Mouse (Mus musculus) lung, postnatal 4 days (tissue): Measurements from ENCODE around the gene Iqcf3.
"Not testable (repeated sequence)": the region's sequence is repeated elsewhere in the genome, so short reads cannot be mapped to it uniquely, and the experiment has no call there.

Experiments used
- DNase-seq, 2 experiments: peaks; one replicate each; pipeline ENCODE4 v3.0.0; 2021

The Iqcf3 gene

DNA sequence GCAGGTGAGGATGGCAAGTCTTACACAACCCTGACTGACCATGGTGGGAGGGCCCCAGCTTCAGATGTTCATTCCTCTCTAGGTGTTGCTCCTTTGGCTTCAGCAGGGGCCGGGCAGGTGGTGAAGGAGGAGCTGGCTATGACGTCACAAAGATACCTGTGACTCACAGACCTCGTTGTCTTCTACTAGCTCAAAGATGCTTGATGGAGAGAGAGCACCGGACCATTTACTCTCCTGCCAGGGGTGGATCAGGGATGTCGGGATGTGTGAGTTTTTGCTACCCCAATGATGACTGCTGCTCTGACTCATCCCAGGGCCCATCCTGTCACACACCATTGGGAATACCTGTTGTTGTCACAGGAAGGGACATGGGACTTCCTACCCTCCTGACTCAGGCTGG is at the start of gene Iqcf3:
TSS of gene Iqcf3 (minus strand) at position 101 of the 400 bp plus-strand sequence.
- no peak for DNase-seq

DNA sequence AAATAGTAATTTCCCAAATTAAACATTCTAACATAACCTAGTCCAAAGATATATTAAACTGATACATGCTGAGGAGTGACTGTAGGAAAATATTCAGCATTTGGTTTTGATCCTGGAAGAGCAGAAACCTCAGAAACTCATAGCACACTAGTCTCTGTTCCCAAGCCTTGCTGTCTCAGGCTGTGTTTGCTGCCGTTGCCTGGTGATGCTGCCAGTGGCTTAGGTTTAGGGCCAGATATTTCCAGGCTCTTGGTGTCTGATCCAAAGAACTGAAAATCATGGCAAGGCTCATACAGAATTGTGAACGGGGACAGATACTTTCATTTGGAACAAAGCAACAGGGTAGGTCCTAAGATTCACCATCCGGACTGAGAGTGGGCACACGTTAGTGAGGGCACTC is 49.3 kb upstream of the Iqcf3 start:
- DNase-seq = no peak

GRCm38 (mm10) chr9:106600546-106600945 is 39.1 kb upstream of the Iqcf3 start:
- DNase-seq = peak in 1 of 2 experiments; percentile 43

DNA sequence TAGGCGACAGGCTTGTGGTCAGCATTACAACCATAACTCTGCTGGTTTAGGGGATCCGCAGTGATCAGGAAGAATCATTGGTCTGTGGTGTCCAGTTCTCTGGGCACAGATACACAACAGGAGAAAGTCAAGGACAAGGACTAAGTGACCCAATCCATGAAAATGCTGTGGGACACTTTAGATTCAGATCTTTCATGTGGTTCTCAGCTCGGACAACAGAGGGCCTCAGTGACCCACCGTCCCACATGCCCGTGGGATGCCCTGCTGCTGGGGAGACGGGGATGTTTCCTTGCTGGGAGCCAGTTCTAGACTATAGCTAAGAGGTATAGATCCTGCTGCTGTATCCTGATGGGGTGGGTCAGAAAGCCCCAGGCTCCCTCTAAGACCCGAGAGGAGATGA is 37.0 kb upstream of the Iqcf3 start:
- no peak for DNase-seq

GRCm38 (mm10) chr9:106595836-106596235 is 34.4 kb upstream of the Iqcf3 start:
- no peak for DNase-seq

GRCm38 (mm10) chr9:106595402-106595801 is 34.0 kb upstream of the Iqcf3 start:
- DNase-seq = not testable (repeated sequence)

DNA sequence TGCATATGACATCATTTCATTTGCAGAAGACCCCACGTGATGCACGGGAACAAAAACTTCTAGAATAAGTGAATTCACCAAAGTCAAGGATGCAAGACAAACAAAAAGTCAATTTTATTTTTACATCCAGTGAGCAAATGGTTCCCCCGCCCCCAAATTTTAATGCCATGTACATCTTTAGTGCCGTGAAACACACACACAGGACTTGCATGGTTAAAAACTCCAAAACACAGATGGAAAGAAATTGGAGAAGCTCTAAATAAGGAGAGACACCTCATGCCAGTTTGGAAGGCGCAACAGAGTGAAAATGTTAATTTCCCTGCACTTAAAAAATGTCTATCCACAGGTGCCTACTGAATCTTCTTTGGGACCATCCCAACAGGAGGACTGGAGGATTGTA is 30.7 kb upstream of the Iqcf3 start:
- no peak for DNase-seq

DNA sequence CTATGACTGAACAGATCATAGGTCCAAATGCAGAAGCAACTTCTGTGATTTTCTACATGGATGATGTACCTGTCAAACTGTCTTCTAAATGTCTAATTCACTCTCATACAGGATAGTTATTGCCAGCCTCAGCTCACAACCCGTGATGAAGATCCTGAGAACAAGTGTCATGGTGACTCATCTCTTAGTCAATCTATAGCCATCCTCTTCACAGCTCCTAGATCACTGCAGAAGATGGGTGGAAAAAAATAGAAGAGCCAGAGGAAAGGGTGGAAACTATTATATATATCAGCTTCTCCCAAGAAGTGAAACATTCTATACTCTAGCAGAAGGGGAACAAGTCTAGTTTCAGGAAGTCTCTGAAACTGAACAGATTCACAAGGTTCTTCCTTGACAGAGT is 21.1 kb upstream of the Iqcf3 start:
- no peak for DNase-seq

DNA sequence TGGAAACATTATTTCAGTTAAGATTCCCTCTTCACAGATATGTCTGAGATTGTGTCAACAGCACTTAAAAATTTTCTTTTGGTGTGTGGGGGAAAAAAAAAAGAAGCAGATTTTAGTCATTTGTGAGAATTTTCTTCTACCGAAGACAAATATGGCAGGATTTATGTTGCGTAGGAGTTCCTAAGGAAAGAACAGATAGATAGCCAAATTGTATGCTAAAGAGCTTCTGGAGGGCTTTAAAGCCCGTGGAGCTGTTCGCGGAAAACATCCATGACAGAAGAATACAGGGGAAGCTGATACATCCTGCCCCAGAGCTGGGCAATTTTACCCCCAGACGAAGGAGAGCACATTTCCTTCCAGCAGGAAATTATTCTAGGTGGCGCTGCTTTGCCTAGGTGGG is 18.6 kb upstream of the Iqcf3 start:
- no peak for DNase-seq

DNA sequence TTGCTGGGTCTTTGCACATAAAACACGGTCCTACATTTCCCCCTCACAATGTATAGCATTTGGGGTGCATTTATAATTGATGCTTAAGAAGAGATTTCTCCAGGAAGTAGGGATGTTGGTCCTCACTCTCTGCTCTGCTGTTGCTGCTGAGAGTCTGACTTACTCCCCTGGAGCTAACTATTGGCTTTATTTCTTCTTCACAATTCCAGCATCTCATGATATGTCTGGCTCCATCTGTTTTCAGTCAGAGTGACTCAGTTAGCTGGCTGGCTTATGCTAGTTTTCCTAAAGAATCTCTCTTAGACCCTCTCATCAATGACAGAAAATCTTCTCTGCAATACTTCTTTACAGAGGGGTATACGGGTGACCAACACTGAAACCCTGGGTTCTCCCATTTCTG is 14.7 kb upstream of the Iqcf3 start:
- DNase-seq = no peak

- DNase-seq = no peak
Observed at GRCm38 (mm10) chr9:106573366-106573765, 11.9 kb upstream of the Iqcf3 start.

DNA sequence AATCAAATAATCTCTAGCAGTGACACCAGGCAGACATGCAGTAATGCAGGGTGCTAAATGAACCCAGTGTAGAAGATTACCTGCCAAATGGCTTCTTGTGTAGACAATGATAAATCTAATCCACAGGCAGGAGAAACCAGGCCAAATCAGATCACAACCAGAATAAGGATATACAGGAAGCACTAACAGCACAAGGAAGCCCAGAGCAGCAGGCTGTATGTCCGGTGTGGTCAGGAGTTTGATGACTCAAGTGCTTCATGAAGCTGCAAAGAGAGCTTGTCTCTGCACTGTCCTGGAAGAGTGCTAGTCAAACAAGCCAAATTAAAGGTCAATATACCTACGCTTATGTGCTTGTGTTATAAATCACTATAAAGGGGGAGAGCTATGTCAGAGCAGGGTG is 10.8 kb upstream of the Iqcf3 start:
- DNase-seq = no peak

GRCm38 (mm10) chr9:106570896-106571295 is 9.5 kb upstream of the Iqcf3 start, which contains the start of gene Iqcf4:
Iqcf4 (minus strand) TSS chr9:106570996.
- no peak for DNase-seq

DNA sequence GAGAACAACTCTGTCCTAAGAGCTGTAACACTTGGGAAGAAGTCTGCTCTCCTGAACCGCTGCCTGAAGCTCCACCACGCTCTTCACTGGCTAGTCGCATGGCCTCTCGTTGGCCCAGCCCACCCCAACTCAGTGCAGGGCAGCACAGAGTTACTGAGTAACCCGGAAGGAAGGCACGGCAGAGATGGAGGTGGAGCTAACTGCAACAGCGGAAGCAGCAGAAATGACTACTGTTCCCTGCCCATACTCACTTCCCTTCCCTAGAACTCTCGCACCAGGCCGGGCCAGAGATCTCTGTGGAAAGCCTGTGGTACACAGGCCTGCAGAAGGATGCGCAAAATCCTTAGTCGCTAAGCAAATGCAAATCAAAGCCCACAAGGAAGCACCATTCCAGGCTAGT is 5.0 kb upstream of the Iqcf3 start:
- peak; percentile 33 to 41 for DNase-seq

DNA sequence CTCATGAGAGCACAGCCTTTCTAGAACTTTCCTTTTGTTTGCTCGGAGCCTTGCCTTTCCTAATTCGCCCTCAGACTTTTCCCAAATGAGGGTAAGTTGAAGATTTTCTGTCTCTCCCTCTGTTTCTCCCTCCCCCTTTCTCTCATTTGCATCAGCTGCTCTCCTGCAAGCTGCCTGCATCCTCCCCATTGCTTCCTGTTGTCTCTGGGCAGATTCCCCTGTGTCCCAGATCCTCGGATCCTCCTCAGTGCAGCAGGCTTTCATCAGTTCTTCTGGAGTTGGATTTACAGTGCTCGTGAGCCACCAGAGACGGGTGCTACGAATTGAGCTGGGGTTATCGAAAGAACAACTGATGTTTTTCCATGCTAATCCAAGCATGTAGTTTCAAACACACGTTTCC is 2.6 kb upstream of the Iqcf3 start:
- DNase-seq = no peak

GRCm38 (mm10) chr9:106562291-106562690 is 860 bp upstream of the Iqcf3 start:
- no peak for DNase-seq

- no peak for DNase-seq
Observed at GRCm38 (mm10) chr9:106534975-106535374, 26.5 kb downstream of the Iqcf3 start.

DNA sequence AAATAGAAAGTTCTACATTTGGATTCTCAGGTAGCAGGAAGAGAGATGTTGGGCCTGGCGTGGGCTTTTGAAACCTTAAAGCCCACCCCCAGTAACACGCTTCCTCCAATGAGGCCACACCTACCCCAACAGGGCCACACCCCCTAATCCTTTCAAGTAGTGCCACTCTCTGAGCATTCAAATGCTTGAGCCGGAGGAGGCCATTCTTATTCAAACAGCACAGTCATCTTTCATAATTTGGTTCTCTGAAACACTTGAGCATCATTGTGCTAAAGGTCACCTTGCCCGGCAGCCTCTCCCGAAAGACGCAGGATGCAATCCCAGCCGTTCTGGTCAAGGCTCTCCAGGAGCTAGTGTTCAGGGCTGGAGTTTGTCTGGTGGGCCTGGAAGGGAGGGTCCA is 27.1 kb downstream of the Iqcf3 start:
- no peak for DNase-seq

- DNase-seq = peak in 1 of 2 experiments; percentile 21
Observed at GRCm38 (mm10) chr9:106531833-106532232, 29.6 kb downstream of the Iqcf3 start.

DNA sequence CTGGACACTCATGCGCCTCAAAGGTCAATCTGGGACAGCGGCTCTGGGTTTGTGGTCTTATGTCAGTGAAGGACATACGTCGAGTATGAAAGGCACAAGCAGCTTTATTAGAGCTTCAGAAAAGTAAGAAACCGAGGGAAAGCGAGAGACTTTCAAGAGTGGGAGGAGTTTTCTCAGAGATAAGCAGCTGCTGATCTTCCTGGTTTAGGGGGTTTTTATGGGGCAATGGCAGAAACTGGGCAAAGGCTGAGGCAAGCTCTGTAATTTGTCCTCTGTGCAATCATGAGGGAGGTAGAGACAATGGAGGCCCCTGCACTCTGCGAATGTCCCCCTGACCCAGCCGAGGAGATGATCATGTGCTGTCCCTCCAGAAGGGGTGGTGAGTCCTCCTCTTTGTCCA is 41.5 kb downstream of the Iqcf3 start:
- no peak for DNase-seq

DNA sequence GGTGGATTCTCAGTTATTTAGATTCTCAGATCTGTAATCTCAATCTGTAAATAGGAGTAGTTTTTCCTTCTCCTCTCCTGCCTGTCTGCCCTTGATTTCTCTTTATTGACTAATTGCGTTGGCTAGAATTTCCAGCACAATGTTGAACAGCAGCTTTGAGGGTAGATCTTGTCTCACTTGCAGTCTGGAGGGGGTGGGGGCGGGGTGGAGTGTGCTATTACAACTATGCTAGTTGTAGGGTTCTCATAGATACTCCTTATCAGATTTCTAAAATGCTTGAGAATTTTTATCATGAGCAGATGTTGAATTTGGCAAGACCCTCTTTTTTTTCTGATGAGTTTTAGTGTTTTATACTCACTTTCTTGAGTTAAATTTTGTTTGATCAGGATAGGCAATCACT is 42.0 kb downstream of the Iqcf3 start:
- DNase-seq = no peak

DNA sequence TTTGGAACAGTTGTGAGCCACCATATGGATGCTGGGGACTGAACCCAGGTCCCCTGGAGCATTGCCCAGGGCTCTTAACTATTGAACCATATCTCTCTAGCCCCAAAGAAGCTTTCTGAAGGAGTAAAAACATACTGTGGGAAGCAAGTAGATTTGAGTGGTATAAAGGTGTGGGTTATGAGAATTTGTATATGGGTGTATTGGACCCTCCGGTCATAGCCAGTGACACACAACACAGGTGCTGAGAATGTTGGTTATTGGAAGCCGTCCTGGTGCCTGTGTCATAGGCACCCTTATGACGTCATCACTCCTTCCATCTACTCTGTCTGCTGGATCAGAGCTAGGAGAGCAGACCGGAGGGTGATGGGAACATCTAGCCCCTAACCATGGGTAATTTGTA is 47.2 kb downstream of the Iqcf3 start, which contains the start of gene Iqcf5:
TSS of gene Iqcf5 (plus strand) at position 301 of the 400 bp plus-strand sequence.
- no peak for DNase-seq

GRCm38 (mm10) chr9:106513566-106513965 is 47.9 kb downstream of the Iqcf3 start:
- no peak for DNase-seq

- peak; percentile 27 to 45 for DNase-seq
Observed at GRCm38 (mm10) chr9:106512729-106513450, 48.5 kb downstream of the Iqcf3 start.

DNA sequence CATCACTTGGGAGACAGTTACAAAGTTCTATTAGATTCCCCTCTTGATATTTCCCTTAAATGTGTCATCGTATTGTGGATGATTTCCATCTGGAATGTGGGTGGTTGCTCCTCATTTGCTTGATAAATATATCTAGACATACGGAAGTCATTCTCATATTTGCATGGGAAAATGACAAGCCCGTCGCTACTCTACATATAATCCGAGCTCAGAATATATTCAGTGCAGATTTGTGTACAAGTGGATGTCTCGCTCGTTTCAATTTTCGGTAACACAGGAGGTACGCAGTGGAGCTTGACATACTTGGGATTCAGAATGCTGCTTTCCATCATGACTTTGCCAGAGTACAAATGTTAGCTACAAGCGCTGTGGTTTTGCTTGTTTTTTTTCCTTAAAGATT is 52.1 kb downstream of the Iqcf3 start:
- no peak for DNase-seq
